Mouse (Mus musculus): ENCODE results near the gene Mdm2.
"Not testable (repeated sequence)": the region's sequence is repeated elsewhere in the genome, so short reads cannot be mapped to it uniquely, and the experiment has no call there.

Gene Mdm2

DNA sequence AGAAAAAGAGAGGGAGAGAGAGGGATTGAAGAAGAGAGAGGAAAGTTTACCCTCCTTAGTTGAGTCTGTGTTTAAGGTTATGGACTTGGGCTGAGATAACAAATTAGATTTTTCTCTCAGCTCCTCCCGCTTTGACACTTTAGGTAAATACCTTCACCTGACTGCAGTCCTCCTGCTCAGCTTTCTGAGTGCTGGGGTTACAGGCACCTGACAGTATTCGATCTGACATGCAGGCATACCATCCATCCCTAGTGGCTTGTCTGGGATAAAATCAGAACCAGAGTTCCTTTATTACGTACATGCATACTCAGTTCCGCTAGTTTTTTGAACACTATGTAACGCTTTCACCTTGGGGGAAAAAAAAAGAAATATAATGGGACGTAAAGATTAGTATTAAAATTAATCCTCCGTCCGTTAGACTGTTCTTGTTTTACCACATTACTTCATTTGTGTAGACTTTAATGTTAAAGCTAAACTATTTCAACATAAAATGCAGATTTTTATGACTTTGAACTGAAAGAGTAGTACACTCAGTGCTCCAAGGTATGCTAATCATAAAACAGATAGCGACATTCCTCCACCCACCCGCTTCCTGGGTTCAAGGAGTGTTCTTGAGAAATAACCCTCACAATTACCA, 38.6 kb upstream of the Mdm2 start:
- CTCF ChIA-PET = interaction anchor here (0.7 kb wide), 1 partner anchor 10 kb away, joined by 3 read pairs; no protein-coding TSS in a partner anchor

DNA sequence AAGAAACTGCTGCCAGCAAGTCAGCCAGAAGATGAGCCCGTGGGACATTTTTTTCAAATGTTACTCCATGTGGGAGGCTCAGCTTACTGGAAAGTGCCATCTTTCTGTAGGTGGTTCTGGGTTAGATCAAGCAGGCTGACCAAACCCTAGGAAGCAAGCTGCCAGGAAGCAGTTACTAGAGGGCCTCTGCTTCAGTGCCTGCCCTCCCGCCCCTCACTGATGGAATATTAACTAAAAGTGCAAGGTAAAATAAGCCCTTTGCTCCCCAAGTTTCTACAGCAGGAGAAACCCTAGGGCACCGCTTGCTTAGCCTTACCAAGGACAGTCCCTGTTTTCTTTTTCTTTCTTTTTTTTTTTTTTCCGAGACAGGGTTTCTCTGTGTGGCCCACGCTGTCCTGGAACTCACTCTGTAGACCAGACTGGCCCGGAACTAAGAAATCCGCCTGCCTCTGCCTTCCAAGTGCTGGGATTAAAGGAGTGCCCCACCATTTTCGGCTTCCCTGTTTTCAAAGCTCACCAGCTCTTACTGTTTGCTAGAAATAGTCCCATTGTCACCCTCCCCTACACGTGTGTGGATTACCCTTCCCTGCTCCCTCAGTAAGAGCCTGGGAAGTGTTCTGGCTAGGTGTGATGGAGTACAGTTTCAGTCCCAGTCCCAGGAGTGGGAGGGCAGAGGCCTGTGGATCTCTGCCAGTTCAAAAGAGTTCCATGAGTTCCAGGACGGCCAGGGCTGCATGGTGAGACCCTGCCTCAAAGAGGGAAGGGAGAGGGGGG, 37.9 kb upstream of the Mdm2 start:
- CTCF ChIA-PET = no interaction called here

- CTCF ChIA-PET = no interaction called here
Observed at GRCm38 (mm10) chr10:117747711-117748110, 37.2 kb upstream of the Mdm2 start.

- CTCF ChIA-PET = interaction anchor here (0.7 kb wide), 1 partner anchor 1331 kb away, joined by 8 read pairs; no protein-coding TSS in a partner anchor
Observed at GRCm38 (mm10) chr10:117746297-117746883, 35.8 kb upstream of the Mdm2 start, which contains the start of gene Slc35e3. TSS of gene Slc35e3 (minus strand) at chr10:117746365.

GRCm38 (mm10) chr10:117745570-117746296, 35.2 kb upstream of the Mdm2 start:
- CTCF ChIA-PET = not testable (repeated sequence)

- CTCF ChIA-PET = interaction anchor here (0.7 kb wide), 1 partner anchor 86 kb away, joined by 4 read pairs; no protein-coding TSS in a partner anchor
Observed at GRCm38 (mm10) chr10:117743917-117744316, 33.4 kb upstream of the Mdm2 start.

- CTCF ChIA-PET = no interaction called here
Observed at GRCm38 (mm10) chr10:117743182-117743581, 32.6 kb upstream of the Mdm2 start.

- CTCF ChIA-PET = interaction anchor here (0.6 kb wide), 1 partner anchor 708 kb away, joined by 3 read pairs; no protein-coding TSS in a partner anchor
Observed at GRCm38 (mm10) chr10:117742618-117743017, 32.1 kb upstream of the Mdm2 start.

- CTCF ChIA-PET = interaction anchor here (0.6 kb wide), 1 partner anchor 707 kb away, joined by 3 read pairs; no protein-coding TSS in a partner anchor
Observed at GRCm38 (mm10) chr10:117741698-117742475, 31.3 kb upstream of the Mdm2 start.

DNA sequence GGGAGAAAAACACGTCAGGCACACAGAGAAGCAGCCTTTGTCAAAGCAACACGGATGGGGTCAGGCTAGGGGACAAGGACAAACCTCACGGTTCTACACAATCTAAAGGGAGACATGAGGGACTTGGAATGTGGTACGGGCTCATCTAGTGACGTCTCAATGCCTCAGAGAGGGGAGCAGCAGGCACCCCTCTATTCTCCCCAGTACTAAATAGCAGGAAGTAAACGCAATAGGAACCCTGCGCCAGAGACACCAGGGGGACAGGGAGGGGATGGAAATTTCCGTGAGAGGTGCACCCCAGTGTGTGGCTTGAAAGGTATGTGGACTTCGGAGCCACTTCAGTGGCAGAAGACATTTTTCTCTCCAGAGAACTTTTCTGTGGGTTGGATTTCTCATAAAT, 30.4 kb upstream of the Mdm2 start:
- CTCF ChIA-PET = no interaction called here

DNA sequence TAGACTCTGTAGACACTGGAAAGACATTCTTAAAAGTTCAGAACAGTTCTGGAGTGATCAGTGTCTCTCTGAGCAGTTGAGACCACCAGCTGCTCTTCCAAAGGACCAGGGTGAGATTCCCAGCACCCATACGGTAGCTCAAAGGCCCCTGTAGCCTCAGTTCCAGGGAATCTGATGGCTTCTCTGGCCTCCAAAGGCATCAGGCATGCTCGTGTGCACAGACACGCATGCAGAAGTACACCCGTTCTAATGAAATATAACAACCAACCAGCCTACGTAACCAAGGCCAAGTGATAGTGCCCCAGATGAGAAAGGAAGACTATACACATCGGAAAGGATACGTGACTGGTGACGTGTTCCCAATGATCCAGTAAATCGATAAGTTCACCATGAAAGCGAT, 29.6 kb upstream of the Mdm2 start:
- CTCF ChIA-PET = no interaction called here

GRCm38 (mm10) chr10:117739648-117739948, 29.0 kb upstream of the Mdm2 start:
- CTCF ChIA-PET = no interaction called here

DNA sequence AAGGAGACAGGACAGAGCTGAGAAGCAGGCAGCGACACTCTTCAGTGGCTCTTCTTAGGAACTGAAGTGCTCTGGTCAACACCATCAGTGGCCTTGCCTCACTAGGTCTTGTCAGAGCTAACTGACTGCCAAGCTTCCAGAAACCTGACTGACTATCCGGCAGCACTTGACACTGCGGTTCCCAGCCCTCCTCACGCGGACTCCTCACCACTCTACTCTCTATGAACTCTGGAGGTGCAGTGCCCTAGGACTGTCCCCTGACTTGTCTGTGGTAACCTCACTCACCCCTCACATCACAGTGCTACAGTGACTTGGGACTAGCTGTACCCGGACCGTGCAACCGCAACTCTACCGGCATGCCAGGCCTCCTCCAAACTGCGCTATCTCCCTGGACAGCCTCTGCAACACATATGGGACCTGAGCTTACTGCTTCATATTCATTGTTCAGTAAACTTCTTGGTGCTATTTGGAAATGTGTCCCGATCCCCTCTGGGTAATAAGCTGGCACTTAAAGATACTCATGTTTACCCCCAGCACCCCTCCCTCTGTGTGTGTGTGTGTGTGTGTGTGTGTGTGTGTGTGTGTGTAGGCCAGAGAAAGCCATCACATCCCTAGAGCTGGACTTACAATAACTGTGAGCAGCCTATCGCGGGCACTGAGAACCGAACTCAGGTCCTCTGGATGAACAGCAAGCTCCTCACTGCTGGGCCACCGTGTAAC, 28.5 kb upstream of the Mdm2 start:
- CTCF ChIA-PET = interaction anchor here (0.6 kb wide), 1 partner anchor 46 kb away, joined by 3 read pairs; no protein-coding TSS in a partner anchor

- CTCF ChIA-PET = interaction anchor here (0.6 kb wide), 1 partner anchor 46 kb away, joined by 3 read pairs; no protein-coding TSS in a partner anchor
Observed at GRCm38 (mm10) chr10:117738140-117738921, 27.8 kb upstream of the Mdm2 start.

GRCm38 (mm10) chr10:117737498-117737897, 26.9 kb upstream of the Mdm2 start:
- CTCF ChIA-PET = not testable (repeated sequence)

DNA sequence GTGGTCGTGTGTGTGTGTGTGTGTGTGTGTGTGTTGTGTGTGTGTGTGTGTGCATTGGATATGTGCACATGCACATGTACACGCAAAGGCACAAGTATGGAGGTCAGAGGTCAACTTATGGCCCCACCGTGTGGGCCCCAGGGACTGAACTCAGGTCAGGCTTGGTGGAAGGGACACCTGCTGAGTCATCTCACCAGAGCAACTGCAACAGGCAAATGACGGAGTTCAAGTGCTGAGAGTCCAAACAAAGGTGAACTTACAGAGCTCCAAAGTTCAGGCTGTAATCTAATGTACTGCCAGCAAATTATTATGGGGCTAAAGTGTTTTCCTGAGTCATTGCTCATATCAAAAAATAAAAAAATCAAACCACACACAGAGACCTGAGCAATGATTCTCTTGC, 26.5 kb upstream of the Mdm2 start:
- CTCF ChIA-PET = no interaction called here

DNA sequence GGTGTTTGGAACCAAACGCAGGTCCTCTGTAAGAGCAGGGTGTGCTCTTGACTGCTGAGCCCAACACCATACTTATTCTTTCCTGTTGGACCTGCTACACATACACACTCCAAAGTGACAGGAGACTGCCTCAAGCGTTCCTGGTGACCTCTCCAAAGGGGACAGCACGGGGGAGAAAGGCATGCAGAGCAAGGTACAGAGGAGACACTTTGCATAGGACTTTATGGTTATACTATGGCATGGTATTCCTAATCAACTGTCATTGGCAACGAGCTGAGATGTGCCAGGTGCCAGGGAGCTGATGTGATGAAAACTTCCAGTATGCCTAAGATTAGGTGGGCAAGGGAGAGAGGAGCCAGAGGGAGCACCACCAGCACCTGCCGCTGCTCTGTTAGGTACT, 26.0 kb upstream of the Mdm2 start:
- CTCF ChIA-PET = no interaction called here

- CTCF ChIA-PET = not testable (repeated sequence)
Observed at GRCm38 (mm10) chr10:117735396-117735795, 24.8 kb upstream of the Mdm2 start.

DNA sequence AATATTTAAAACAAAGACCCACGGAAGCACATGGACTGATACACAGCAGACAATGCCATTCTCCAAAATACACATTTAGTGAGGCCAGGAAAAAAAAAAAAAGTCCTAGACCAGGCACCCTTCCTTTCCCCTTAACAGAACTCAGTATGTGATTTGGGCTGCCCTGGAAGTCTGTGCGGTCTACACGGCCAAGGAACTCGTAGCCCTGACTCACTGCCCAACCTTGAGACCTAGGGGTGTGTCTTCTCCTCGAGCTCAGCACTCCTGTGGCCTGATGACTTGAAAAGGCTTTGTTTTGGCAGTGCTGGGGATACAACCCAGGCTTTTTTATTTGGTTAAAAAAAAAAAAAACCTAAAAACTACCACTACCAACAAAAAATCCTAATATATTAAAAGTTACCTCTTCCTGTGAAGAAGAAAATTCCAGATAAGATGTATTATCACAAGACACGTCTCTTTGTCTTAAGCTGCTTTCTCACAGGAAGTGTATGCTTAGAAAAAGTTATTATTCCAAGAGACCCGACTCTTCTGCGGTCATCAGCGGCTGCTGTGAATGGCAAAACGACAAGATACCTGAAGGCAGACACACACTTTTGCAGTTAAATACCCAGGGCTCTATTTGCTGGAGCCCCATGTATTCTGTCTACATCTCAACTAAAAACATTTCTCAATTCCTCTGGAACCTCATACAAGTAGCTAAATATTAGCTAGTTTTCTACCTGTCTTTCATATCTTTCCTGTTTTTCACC, 23.7 kb upstream of the Mdm2 start:
- CTCF ChIA-PET = not testable (repeated sequence)

All from spleen, embryonic (tissue).